Mouse (Mus musculus): Measurements from ENCODE around the gene Fanci. TPM values are rescaled to one million over a fixed set of nuclear protein-coding genes. Genes with fewer than 3 reads are reported as not detected.

The Fanci gene
- polyA plus RNA-seq, 1 experiment from 2014 or later, result 16.6 TPM

GRCm38 (mm10) chr7:79388671-79389206, 3.0 kb upstream of the Fanci start:
- 0 out of 2 replicates have a peak, but pooled peaks have one; percentile 18 for ATAC-seq (ENCODE audit: insufficient number of reproducible peaks, insufficient read depth, low FRiP score, low TSS enrichment, low read depth)
- WGBS, result 67% methylated on average over 7 of the region's 7 CpGs
- Histone ChIP-seq H3K27me3 (no peaks in the 10 kb centered on the region), H3K9me3 (no peaks in the 10 kb centered on the region), H3K36me3 (no peaks in the 10 kb centered on the region), H3K27ac (peak overlapping the region; percentile 59), H3K4me2 (no peak overlapping the region), H3K4me3 (replicated peaks) (no peak overlapping the region), H3K4me1 (replicated peaks) (peaks cover 21% of the 10 kb centered on the region), H3K9ac (replicated peaks) (no peak overlapping the region)

GRCm38 (mm10) chr7:79390141-79390708, 1.5 kb upstream of the Fanci start:
- H3K27ac ChIP-seq, result no peak overlapping the region
- H3K4me3 ChIP-seq (replicated peaks), result no peak overlapping the region
- H3K9ac ChIP-seq (replicated peaks), result no peak overlapping the region
- H3K27me3 ChIP-seq, result no peaks in the 10 kb centered on the region
- WGBS, result 63% methylated on average over 5 of the region's 5 CpGs
- ATAC-seq (ENCODE audit: insufficient number of reproducible peaks, insufficient read depth, low FRiP score, low TSS enrichment, low read depth), result no peak
- H3K36me3 ChIP-seq, result no peaks in the 10 kb centered on the region
- no peaks in the 10 kb centered on the region for H3K9me3 ChIP-seq
- H3K4me2 ChIP-seq, result no peak overlapping the region
- H3K4me1 ChIP-seq (replicated peaks), result peaks cover 21% of the 10 kb centered on the region

- Histone ChIP-seq H3K4me3 (replicated peaks) (peak overlapping the region; percentile 61), H3K9ac (replicated peaks) (peak overlapping the region; percentile 64), H3K4me1 (replicated peaks) (peaks cover 21% of the 10 kb centered on the region), H3K27ac (peak overlapping the region; percentile 90), H3K9me3 (no peaks in the 10 kb centered on the region), H3K36me3 (no peaks in the 10 kb centered on the region; the same call in 1 of the 2 replicates), H3K27me3 (no peaks in the 10 kb centered on the region), H3K4me2 (peak overlapping the region; percentile 87)
- WGBS, result 2% methylated on average over 3 of the region's 3 CpGs
- ATAC-seq (ENCODE audit: insufficient number of reproducible peaks, insufficient read depth, low FRiP score, low TSS enrichment, low read depth), result no peak
Measured at GRCm38 (mm10) chr7:79391471-79391870, 258 bp upstream of the Fanci start.

GRCm38 (mm10) chr7:79392860-79393513, 1.3 kb downstream of the Fanci start:
- Histone ChIP-seq H3K4me3 (replicated peaks) (peak overlapping the region; percentile 61), H3K27me3 (no peaks in the 10 kb centered on the region), H3K9me3 (no peaks in the 10 kb centered on the region), H3K27ac (no peak overlapping the region), H3K4me1 (replicated peaks) (peaks cover 24% of the 10 kb centered on the region), H3K36me3 (no peaks in the 10 kb centered on the region; the same call in 1 of the 2 replicates), H3K4me2 (peak overlapping the region; percentile 87), H3K9ac (replicated peaks) (no peak overlapping the region)
- 61% methylated on average over 9 of the region's 9 CpGs for WGBS
- ATAC-seq (ENCODE audit: insufficient number of reproducible peaks, insufficient read depth, low FRiP score, low TSS enrichment, low read depth), result peak; percentile 27; the same call in 1 of the 2 replicates

GRCm38 (mm10) chr7:79393924-79394323, 2.2 kb downstream of the Fanci start:
- Histone ChIP-seq H3K9me3 (no peaks in the 10 kb centered on the region), H3K27me3 (no peaks in the 10 kb centered on the region), H3K36me3 (no peaks in the 10 kb centered on the region; the same call in 1 of the 2 replicates), H3K27ac (no peak overlapping the region), H3K9ac (replicated peaks) (no peak overlapping the region), H3K4me2 (no peak overlapping the region), H3K4me1 (replicated peaks) (peaks cover 17% of the 10 kb centered on the region), H3K4me3 (replicated peaks) (no peak overlapping the region)
- 95% methylated on average over 7 of the region's 7 CpGs for WGBS
- no peak for ATAC-seq (ENCODE audit: insufficient number of reproducible peaks, insufficient read depth, low FRiP score, low TSS enrichment, low read depth)

GRCm38 (mm10) chr7:79394666-79395065, 2.9 kb downstream of the Fanci start:
- WGBS, result 81% methylated on average over 7 of the region's 7 CpGs

GRCm38 (mm10) chr7:79395186-79395585, 3.5 kb downstream of the Fanci start:
- Histone ChIP-seq H3K9ac (replicated peaks) (no peak overlapping the region), H3K4me1 (replicated peaks) (peaks cover 17% of the 10 kb centered on the region), H3K27ac (no peak overlapping the region), H3K4me3 (replicated peaks) (no peak overlapping the region), H3K9me3 (no peaks in the 10 kb centered on the region), H3K27me3 (no peaks in the 10 kb centered on the region), H3K36me3 (no peaks in the 10 kb centered on the region; the same call in 1 of the 2 replicates), H3K4me2 (no peak overlapping the region)
- no peak for ATAC-seq (ENCODE audit: insufficient number of reproducible peaks, insufficient read depth, low FRiP score, low TSS enrichment, low read depth)
- 81% methylated on average over 7 of the region's 7 CpGs for WGBS

More at GRCm38 (mm10) chr7:79394666-79395065, 2.9 kb downstream of the Fanci start:
- H3K4me2 ChIP-seq, result no peak overlapping the region
- ATAC-seq (ENCODE audit: insufficient number of reproducible peaks, insufficient read depth, low FRiP score, low TSS enrichment, low read depth), result no peak
- H3K4me3 ChIP-seq (replicated peaks), result no peak overlapping the region
- H3K27ac ChIP-seq, result no peak overlapping the region
- H3K9me3 ChIP-seq, result no peaks in the 10 kb centered on the region
- no peak overlapping the region for H3K9ac ChIP-seq (replicated peaks)
- H3K27me3 ChIP-seq, result no peaks in the 10 kb centered on the region
- H3K4me1 ChIP-seq (replicated peaks), result peaks cover 17% of the 10 kb centered on the region
- H3K36me3 ChIP-seq, result no peaks in the 10 kb centered on the region; the same call in 1 of the 2 replicates

- H3K27me3 ChIP-seq, result no peaks in the 10 kb centered on the region
- 41% methylated on average over 10 of the region's 10 CpGs for WGBS
- no peak for ATAC-seq (ENCODE audit: insufficient number of reproducible peaks, insufficient read depth, low FRiP score, low TSS enrichment, low read depth)
- H3K9me3 ChIP-seq, result no peaks in the 10 kb centered on the region
- H3K36me3 ChIP-seq, result no peaks in the 10 kb centered on the region; the same call in 1 of the 2 replicates
- H3K4me2 ChIP-seq, result no peak overlapping the region
- 0 out of 2 replicates have a peak overlapping the region, but pooled peaks have one; percentile 27 for H3K9ac ChIP-seq (replicated peaks)
- H3K4me3 ChIP-seq (replicated peaks), result no peak overlapping the region
- peak overlapping the region; percentile 53; the same call in 1 of the 2 replicates for H3K27ac ChIP-seq
- peaks cover 15% of the 10 kb centered on the region for H3K4me1 ChIP-seq (replicated peaks)
Measured at GRCm38 (mm10) chr7:79397446-79397963, 5.8 kb downstream of the Fanci start.

GRCm38 (mm10) chr7:79398426-79398825, 6.7 kb downstream of the Fanci start:
- Histone ChIP-seq H3K9ac (replicated peaks) (no peak overlapping the region), H3K27ac (peak overlapping the region; percentile 53; the same call in 1 of the 2 replicates), H3K4me1 (replicated peaks) (peaks cover 9% of the 10 kb centered on the region; the same call in 1 of the 2 replicates), H3K9me3 (no peaks in the 10 kb centered on the region), H3K4me2 (no peak overlapping the region), H3K27me3 (no peaks in the 10 kb centered on the region), H3K4me3 (replicated peaks) (no peak overlapping the region), H3K36me3 (peaks cover 1% of the 10 kb centered on the region; the same call in 1 of the 2 replicates)
- ATAC-seq (ENCODE audit: insufficient number of reproducible peaks, insufficient read depth, low FRiP score, low TSS enrichment, low read depth), result no peak
- WGBS, result 89% methylated on average over 8 of the region's 8 CpGs

- Histone ChIP-seq H3K27ac (no peak overlapping the region), H3K9ac (replicated peaks) (no peak overlapping the region), H3K27me3 (no peaks in the 10 kb centered on the region), H3K36me3 (peaks cover 4% of the 10 kb centered on the region; the same call in 1 of the 2 replicates), H3K4me3 (replicated peaks) (no peak overlapping the region), H3K4me1 (replicated peaks) (peaks cover 9% of the 10 kb centered on the region; the same call in 1 of the 2 replicates), H3K9me3 (no peaks in the 10 kb centered on the region), H3K4me2 (no peak overlapping the region)
- WGBS, result 83% methylated on average over 12 of the region's 12 CpGs
- ATAC-seq (ENCODE audit: insufficient number of reproducible peaks, insufficient read depth, low FRiP score, low TSS enrichment, low read depth), result no peak
Measured at GRCm38 (mm10) chr7:79398971-79399370, 7.2 kb downstream of the Fanci start.

- 87% methylated on average over 3 of the region's 3 CpGs for WGBS
- no peak overlapping the region for H3K4me2 ChIP-seq
- H3K36me3 ChIP-seq, result peaks cover 4% of the 10 kb centered on the region; the same call in 1 of the 2 replicates
- ATAC-seq (ENCODE audit: insufficient number of reproducible peaks, insufficient read depth, low FRiP score, low TSS enrichment, low read depth), result no peak
- H3K4me1 ChIP-seq (replicated peaks), result peaks cover 9% of the 10 kb centered on the region; the same call in 1 of the 2 replicates
- no peak overlapping the region for H3K9ac ChIP-seq (replicated peaks)
- H3K9me3 ChIP-seq, result no peaks in the 10 kb centered on the region
- H3K4me3 ChIP-seq (replicated peaks), result no peak overlapping the region
- H3K27me3 ChIP-seq, result no peaks in the 10 kb centered on the region
- no peak overlapping the region for H3K27ac ChIP-seq
Measured at GRCm38 (mm10) chr7:79400296-79400695, 8.6 kb downstream of the Fanci start.
